Mouse (Mus musculus) kidney, embryonic 16.5 days (tissue): ENCODE measurements around the gene Ccdc102a. TPM values are rescaled to one million over a fixed set of nuclear protein-coding genes. Genes with fewer than 3 reads are reported as not detected.

Source experiments
- ATAC-seq: fragments of 200-750 bp; cut with Nextera tagmentation; 2 replicates; pipeline ENCODE4 v1.8.0; 2017; ENCODE audit warnings: moderate TSS enrichment; ENCODE audit not compliant: low FRiP score, low TSS enrichment
- H3K27ac ChIP-seq: fragments of 300-500 bp; sonication (generic); 2 replicates; pipeline ENCODE4 v1.5.1; 2014; ENCODE audit warnings: low read length
- H3K27me3 ChIP-seq: fragments of 300-500 bp; sonication (generic); 2 replicates; pipeline ENCODE4 v1.6.1; 2014; ENCODE audit warnings: low read length, control low read depth, mixed read lengths; ENCODE audit not compliant: insufficient read depth
- H3K36me3 ChIP-seq: fragments of 300-500 bp; sonication (generic); 2 replicates; pipeline ENCODE4 v1.6.1; 2014; ENCODE audit warnings: low read length, control low read depth, mixed read lengths; ENCODE audit not compliant: insufficient read depth
- H3K4me1 ChIP-seq: fragments of 300-500 bp; sonication (generic); 2 replicates; pipeline ENCODE4 v1.6.1; 2014; ENCODE audit warnings: low read length, control low read depth, mixed read lengths; ENCODE audit not compliant: insufficient read depth
- H3K4me2 ChIP-seq: fragments of 300-500 bp; sonication (generic); replicated peaks from 2 replicates; pipeline ENCODE4 v1.6.1; 2014; ENCODE audit warnings: low read depth, low read length
- H3K4me3 ChIP-seq: fragments of 300-500 bp; sonication (generic); 2 replicates; pipeline ENCODE4 v1.5.1; 2014; ENCODE audit warnings: mild to moderate bottlenecking, low read length
- H3K9ac ChIP-seq: fragments of 300-500 bp; sonication (generic); replicated peaks from 2 replicates; pipeline ENCODE4 v1.6.1; 2014; ENCODE audit warnings: low read length
- H3K9me3 ChIP-seq: fragments of 300-500 bp; sonication (generic); 2 replicates; pipeline ENCODE4 v1.6.1; 2016; ENCODE audit warnings: low read length, control low read depth
- WGBS: fragments of 180-500 bp; shearing (Covaris S2); extraction: QIAGEN DNeasy Blood & Tissue Kit; methylation state at CpG from one replicate; pipeline ENCODE4 v1.1.7; 2014; 5-methylcytosine and 5-hydroxymethylcytosine counted together
- polyA plus RNA-seq: library from polyadenylated mRNA; unstranded; fragments of >200 nt; fragmentation: Nextera tagmentation; extraction: Ambion mirVana; gene quantifications from 2 replicates; pipeline ENCODE4 v1.2.1, GENCODE M21; 2015

The Ccdc102a gene
- polyA plus RNA-seq, 1 experiment from 2014 or later = 21.0 TPM

- WGBS = 2% methylated on average over 7 of the region's 7 CpGs
These were observed 46.6 kb downstream of the Ccdc102a start for GRCm38 (mm10) chr8:94871108-94871894.

GRCm38 (mm10) chr8:94870474-94871107 lies 47.3 kb downstream of the Ccdc102a start:
- Histone ChIP-seq H3K36me3 (peaks cover 18% of the 10 kb centered on the region), H3K4me3 (peak overlapping the region; percentile 57), H3K27me3 (peaks cover 5% of the 10 kb centered on the region; the same call in 1 of the 2 replicates), H3K4me2 (peak overlapping the region; percentile 97), H3K4me1 (peaks cover 52% of the 10 kb centered on the region), H3K9ac (peak overlapping the region; percentile 67), H3K27ac (peak overlapping the region; percentile 83), H3K9me3 (no peaks in the 10 kb centered on the region)
- WGBS = 1% methylated on average over 22 of the region's 22 CpGs
- ATAC-seq = peak; percentile 21

More at GRCm38 (mm10) chr8:94871108-94871894, 46.6 kb downstream of the Ccdc102a start:
- H3K9ac ChIP-seq = peak overlapping the region; percentile 67
- peak overlapping the region; percentile 97 for H3K4me2 ChIP-seq
- H3K9me3 ChIP-seq = no peaks in the 10 kb centered on the region
- peak overlapping the region; percentile 83 for H3K27ac ChIP-seq
- ATAC-seq = peak; percentile 72
- H3K27me3 ChIP-seq = peaks cover 5% of the 10 kb centered on the region; the same call in 1 of the 2 replicates
- peak overlapping the region; percentile 57 for H3K4me3 ChIP-seq
- H3K4me1 ChIP-seq = peaks cover 54% of the 10 kb centered on the region
- H3K36me3 ChIP-seq = peaks cover 11% of the 10 kb centered on the region

GRCm38 (mm10) chr8:94870003-94870402 lies 47.9 kb downstream of the Ccdc102a start:
- 25% methylated on average over 4 of the region's 4 CpGs for WGBS

GRCm38 (mm10) chr8:94869146-94869545 lies 48.8 kb downstream of the Ccdc102a start:
- Histone ChIP-seq H3K27me3 (no peaks in the 10 kb centered on the region), H3K4me3 (no peak overlapping the region), H3K4me2 (no peak overlapping the region), H3K36me3 (peaks cover 33% of the 10 kb centered on the region), H3K27ac (no peak overlapping the region), H3K4me1 (peaks cover 38% of the 10 kb centered on the region), H3K9ac (no peak overlapping the region), H3K9me3 (no peaks in the 10 kb centered on the region)
- 67% methylated on average over 7 of the region's 7 CpGs for WGBS
- ATAC-seq = no peak

More at GRCm38 (mm10) chr8:94870003-94870402, 47.9 kb downstream of the Ccdc102a start:
- Histone ChIP-seq H3K9ac (peak overlapping the region; percentile 67; the same call in 1 of the 2 replicates), H3K4me3 (peak overlapping the region; percentile 57), H3K27ac (no peak overlapping the region), H3K36me3 (peaks cover 24% of the 10 kb centered on the region), H3K9me3 (no peaks in the 10 kb centered on the region), H3K4me2 (peak overlapping the region; percentile 97), H3K27me3 (peaks cover 3% of the 10 kb centered on the region; the same call in 1 of the 2 replicates), H3K4me1 (peaks cover 46% of the 10 kb centered on the region)
- ATAC-seq = no peak

GRCm38 (mm10) chr8:94866921-94867320 lies 51.0 kb downstream of the Ccdc102a start:
- peaks cover 49% of the 10 kb centered on the region for H3K36me3 ChIP-seq
- 86% methylated on average over 9 of the region's 9 CpGs for WGBS

GRCm38 (mm10) chr8:94865292-94865691 lies 52.6 kb downstream of the Ccdc102a start:
- ATAC-seq = no peak
- no peak overlapping the region for H3K4me3 ChIP-seq
- H3K27ac ChIP-seq = no peak overlapping the region
- H3K4me2 ChIP-seq = no peak overlapping the region
- no peaks in the 10 kb centered on the region for H3K9me3 ChIP-seq
- no peaks in the 10 kb centered on the region for H3K27me3 ChIP-seq
- peaks cover 10% of the 10 kb centered on the region for H3K4me1 ChIP-seq
- no peak overlapping the region for H3K9ac ChIP-seq
- 84% methylated on average over 10 of the region's 10 CpGs for WGBS
- H3K36me3 ChIP-seq = peaks cover 52% of the 10 kb centered on the region

More at GRCm38 (mm10) chr8:94866921-94867320, 51.0 kb downstream of the Ccdc102a start:
- Histone ChIP-seq H3K4me3 (no peak overlapping the region), H3K9ac (no peak overlapping the region), H3K4me2 (no peak overlapping the region), H3K27me3 (no peaks in the 10 kb centered on the region), H3K27ac (no peak overlapping the region), H3K9me3 (no peaks in the 10 kb centered on the region), H3K4me1 (peaks cover 26% of the 10 kb centered on the region)
- ATAC-seq = no peak

GRCm38 (mm10) chr8:94863897-94864673 lies 53.8 kb downstream of the Ccdc102a start:
- no peak overlapping the region for H3K9ac ChIP-seq
- WGBS = 75% methylated on average over 10 of the region's 10 CpGs
- H3K27ac ChIP-seq = no peak overlapping the region
- H3K4me2 ChIP-seq = no peak overlapping the region
- H3K27me3 ChIP-seq = no peaks in the 10 kb centered on the region
- H3K36me3 ChIP-seq = peaks cover 55% of the 10 kb centered on the region
- peaks cover 4% of the 10 kb centered on the region; the same call in 1 of the 2 replicates for H3K4me1 ChIP-seq
- no peaks in the 10 kb centered on the region for H3K9me3 ChIP-seq
- ATAC-seq = no peak
- no peak overlapping the region for H3K4me3 ChIP-seq

GRCm38 (mm10) chr8:94862487-94863220 lies 55.2 kb downstream of the Ccdc102a start:
- Histone ChIP-seq H3K27me3 (no peaks in the 10 kb centered on the region), H3K36me3 (peaks cover 54% of the 10 kb centered on the region), H3K4me3 (no peak overlapping the region), H3K4me1 (peaks cover 10% of the 10 kb centered on the region), H3K9ac (no peak overlapping the region), H3K27ac (peak overlapping the region; percentile 35; the same call in 1 of the 2 replicates), H3K4me2 (no peak overlapping the region), H3K9me3 (no peaks in the 10 kb centered on the region)
- no peak for ATAC-seq
- 78% methylated on average over 12 of the region's 12 CpGs for WGBS

GRCm38 (mm10) chr8:94861352-94861910 lies 56.5 kb downstream of the Ccdc102a start:
- WGBS = 74% methylated on average over 8 of the region's 8 CpGs
- ATAC-seq = no peak

More at GRCm38 (mm10) chr8:94861352-94861910, 56.5 kb downstream of the Ccdc102a start:
- Histone ChIP-seq H3K9me3 (no peaks in the 10 kb centered on the region), H3K27me3 (no peaks in the 10 kb centered on the region), H3K36me3 (peaks cover 45% of the 10 kb centered on the region), H3K4me2 (no peak overlapping the region), H3K4me3 (no peak overlapping the region), H3K4me1 (peaks cover 10% of the 10 kb centered on the region), H3K9ac (no peak overlapping the region), H3K27ac (no peak overlapping the region)
